Mouse (Mus musculus): ENCODE results near the gene Olfr1014.

Olfr1014 gene

GRCm38 (mm10) chr2:85772413-85772812 lies at the start of gene Olfr1014:
Olfr1014 (plus strand) TSS chr2:85772713.
- DNase-seq (ENCODE audit: inconsistent age in 2 of 2, low spot score in 1 of 2), result no peak

GRCm38 (mm10) chr2:85725793-85726192 lies 46.7 kb upstream of the Olfr1014 start:
- DNase-seq (ENCODE audit: inconsistent age in 2 of 2, low spot score in 1 of 2), result peak; percentile 8 to 46

GRCm38 (mm10) chr2:85753822-85754221 lies 18.7 kb upstream of the Olfr1014 start:
- no peak for DNase-seq (ENCODE audit: inconsistent age in 2 of 2, low spot score in 1 of 2)

- no peak for DNase-seq (ENCODE audit: inconsistent age in 2 of 2, low spot score in 1 of 2)
These were observed 9.8 kb upstream of the Olfr1014 start, which contains the start of gene Olfr1012 for GRCm38 (mm10) chr2:85762666-85763065. Olfr1012 (minus strand) TSS chr2:85762766.

- no peak for DNase-seq (ENCODE audit: inconsistent age in 2 of 2, low spot score in 1 of 2)
These were observed 5.7 kb upstream of the Olfr1014 start, which contains the start of gene Olfr1013 for GRCm38 (mm10) chr2:85766798-85767197. Olfr1013 (plus strand) TSS chr2:85767098.

GRCm38 (mm10) chr2:85781717-85782116 lies 9.2 kb downstream of the Olfr1014 start, which contains the start of gene Olfr1015:
Olfr1015 (plus strand) TSS chr2:85782017.
- no peak for DNase-seq (ENCODE audit: inconsistent age in 2 of 2, low spot score in 1 of 2)

- DNase-seq (ENCODE audit: inconsistent age in 2 of 2, low spot score in 1 of 2), result no peak
These were observed 19.8 kb downstream of the Olfr1014 start for GRCm38 (mm10) chr2:85792331-85792730.

GRCm38 (mm10) chr2:85802444-85802843 lies 29.9 kb downstream of the Olfr1014 start, which contains the start of gene Olfr1016:
Olfr1016 (minus strand) TSS chr2:85802544.
- DNase-seq (ENCODE audit: inconsistent age in 2 of 2, low spot score in 1 of 2), result no peak

- DNase-seq (ENCODE audit: inconsistent age in 2 of 2, low spot score in 1 of 2), result no peak
These were observed 32.0 kb downstream of the Olfr1014 start for GRCm38 (mm10) chr2:85804501-85804900.

- DNase-seq (ENCODE audit: inconsistent age in 2 of 2, low spot score in 1 of 2), result no peak
These were observed 45.7 kb downstream of the Olfr1014 start, which contains the start of gene Olfr1018 for GRCm38 (mm10) chr2:85818179-85818578. Olfr1018 (plus strand) TSS chr2:85818479.
